Mouse (Mus musculus): ENCODE measurements at regions not wholly inside any gene's neighbourhood (a gene's known extent, or its start where the extent isn't known, plus 50 kb on each side); places are given as distances from the start of the nearest gene placed in this dataset.

GRCm38 (mm10) chr10:83882891-83883185, 160.2 kb downstream of the 1500009L16Rik start:
- H3K4me1 ChIP-seq (ENCODE audit: insufficient read depth, low read depth, low read length): no peaks in the 10 kb centered on the region
- ATAC-seq (ENCODE audit: extremely low read depth, insufficient number of reproducible peaks, low FRiP score, poor library complexity, severe bottlenecking): no peak
- no peak for TF ChIP-seq CTCF (IDR thresholded peaks at IDR 0.05; ENCODE audit: low read depth, low read length)
- TF ChIP-seq GATA2 (IDR thresholded peaks at IDR 0.05; ENCODE audit: borderline replicate concordance, low read depth, low read length): no peak
- TF ChIP-seq GATA1 (IDR thresholded peaks at IDR 0.05; ENCODE audit: borderline replicate concordance, low read length): no peak
- no peak for TF ChIP-seq TAL1 (conservative IDR thresholded peaks at IDR 0.05; ENCODE audit: low read depth, low read length)
- no peak for TF ChIP-seq POLR2AphosphoS5 (IDR thresholded peaks at IDR 0.05; ENCODE audit: insufficient replicate concordance, low read depth, low read length)
- peaks cover 31% of the 10 kb centered on the region for H3K9me3 ChIP-seq (replicated peaks)
- H3K36me3 ChIP-seq (replicated peaks): no peaks in the 10 kb centered on the region
- DNase-seq (ENCODE audit: low spot score): no peak
- H3K27me3 ChIP-seq (ENCODE audit: insufficient read depth, low read length): no peaks in the 10 kb centered on the region
- no peak overlapping the region for H3K4me3 ChIP-seq (ENCODE audit: low read depth, low read length)

- H3K9me3 ChIP-seq (replicated peaks): peaks cover 36% of the 10 kb centered on the region
- no peak for TF ChIP-seq GATA1 (IDR thresholded peaks at IDR 0.05; ENCODE audit: borderline replicate concordance, low read length)
- TF ChIP-seq CTCF (IDR thresholded peaks at IDR 0.05; ENCODE audit: low read depth, low read length): no peak
- TF ChIP-seq POLR2AphosphoS5 (IDR thresholded peaks at IDR 0.05; ENCODE audit: insufficient replicate concordance, low read depth, low read length): no peak
- no peak for TF ChIP-seq TAL1 (conservative IDR thresholded peaks at IDR 0.05; ENCODE audit: low read depth, low read length)
- TF ChIP-seq GATA2 (IDR thresholded peaks at IDR 0.05; ENCODE audit: borderline replicate concordance, low read depth, low read length): no peak
- no peak overlapping the region for H3K4me3 ChIP-seq (ENCODE audit: low read depth, low read length)
- no peaks in the 10 kb centered on the region for H3K36me3 ChIP-seq (replicated peaks)
- DNase-seq (ENCODE audit: low spot score) (no peak), ATAC-seq (ENCODE audit: extremely low read depth, insufficient number of reproducible peaks, low FRiP score, poor library complexity, severe bottlenecking) (no peak)
- H3K27me3 ChIP-seq (ENCODE audit: insufficient read depth, low read length): no peaks in the 10 kb centered on the region
- no peaks in the 10 kb centered on the region for H3K4me1 ChIP-seq (ENCODE audit: insufficient read depth, low read depth, low read length)
Measured at GRCm38 (mm10) chr10:83884553-83884952, 161.9 kb downstream of the 1500009L16Rik start.

- DNase-seq (ENCODE audit: low spot score): no peak
Measured at GRCm38 (mm10) chr10:83888587-83888986, 165.9 kb downstream of the 1500009L16Rik start.

GRCm38 (mm10) chr10:83895741-83896150, 173.1 kb downstream of the 1500009L16Rik start:
- Histone ChIP-seq H3K4me1 (ENCODE audit: insufficient read depth, low read depth, low read length) (no peaks in the 10 kb centered on the region), H3K27me3 (ENCODE audit: insufficient read depth, low read length) (no peaks in the 10 kb centered on the region), H3K36me3 (replicated peaks) (no peaks in the 10 kb centered on the region), H3K4me3 (ENCODE audit: low read depth, low read length) (no peak overlapping the region), H3K9me3 (replicated peaks) (peaks cover 26% of the 10 kb centered on the region)
- TF ChIP-seq TAL1 (conservative IDR thresholded peaks at IDR 0.05; ENCODE audit: low read depth, low read length) (no peak), CTCF (IDR thresholded peaks at IDR 0.05; ENCODE audit: low read depth, low read length) (no peak), GATA1 (IDR thresholded peaks at IDR 0.05; ENCODE audit: borderline replicate concordance, low read length) (no peak), POLR2AphosphoS5 (IDR thresholded peaks at IDR 0.05; ENCODE audit: insufficient replicate concordance, low read depth, low read length) (no peak), GATA2 (IDR thresholded peaks at IDR 0.05; ENCODE audit: borderline replicate concordance, low read depth, low read length) (no peak)
- DNase-seq (ENCODE audit: low spot score) (no peak), ATAC-seq (ENCODE audit: extremely low read depth, insufficient number of reproducible peaks, low FRiP score, poor library complexity, severe bottlenecking) (no peak)

More at GRCm38 (mm10) chr10:83888587-83888986, 165.9 kb downstream of the 1500009L16Rik start:
- Histone ChIP-seq H3K4me1 (ENCODE audit: insufficient read depth, low read depth, low read length) (no peaks in the 10 kb centered on the region), H3K4me3 (ENCODE audit: low read depth, low read length) (no peak overlapping the region), H3K27me3 (ENCODE audit: insufficient read depth, low read length) (no peaks in the 10 kb centered on the region), H3K9me3 (replicated peaks) (peaks cover 30% of the 10 kb centered on the region), H3K36me3 (replicated peaks) (no peaks in the 10 kb centered on the region)
- TF ChIP-seq TAL1 (conservative IDR thresholded peaks at IDR 0.05; ENCODE audit: low read depth, low read length) (no peak), POLR2AphosphoS5 (IDR thresholded peaks at IDR 0.05; ENCODE audit: insufficient replicate concordance, low read depth, low read length) (no peak), GATA1 (IDR thresholded peaks at IDR 0.05; ENCODE audit: borderline replicate concordance, low read length) (no peak), CTCF (IDR thresholded peaks at IDR 0.05; ENCODE audit: low read depth, low read length) (no peak), GATA2 (IDR thresholded peaks at IDR 0.05; ENCODE audit: borderline replicate concordance, low read depth, low read length) (no peak)
- no peak for ATAC-seq (ENCODE audit: extremely low read depth, insufficient number of reproducible peaks, low FRiP score, poor library complexity, severe bottlenecking)

GRCm38 (mm10) chr10:83896160-83896559, 173.5 kb downstream of the 1500009L16Rik start:
- no peak for DNase-seq (ENCODE audit: low spot score)
- Histone ChIP-seq H3K27me3 (ENCODE audit: insufficient read depth, low read length) (no peaks in the 10 kb centered on the region), H3K4me3 (ENCODE audit: low read depth, low read length) (no peak overlapping the region), H3K4me1 (ENCODE audit: insufficient read depth, low read depth, low read length) (no peaks in the 10 kb centered on the region), H3K9me3 (replicated peaks) (peaks cover 25% of the 10 kb centered on the region), H3K36me3 (replicated peaks) (no peaks in the 10 kb centered on the region)
- ATAC-seq (ENCODE audit: extremely low read depth, insufficient number of reproducible peaks, low FRiP score, poor library complexity, severe bottlenecking): no peak
- no peak for TF ChIP-seq TAL1 (conservative IDR thresholded peaks at IDR 0.05; ENCODE audit: low read depth, low read length)
- no peak for TF ChIP-seq GATA1 (IDR thresholded peaks at IDR 0.05; ENCODE audit: borderline replicate concordance, low read length)
- no peak for TF ChIP-seq POLR2AphosphoS5 (IDR thresholded peaks at IDR 0.05; ENCODE audit: insufficient replicate concordance, low read depth, low read length)
- no peak for TF ChIP-seq CTCF (IDR thresholded peaks at IDR 0.05; ENCODE audit: low read depth, low read length)
- no peak for TF ChIP-seq GATA2 (IDR thresholded peaks at IDR 0.05; ENCODE audit: borderline replicate concordance, low read depth, low read length)

GRCm38 (mm10) chr10:83897558-83897957, 174.9 kb downstream of the 1500009L16Rik start:
- no peak overlapping the region for H3K4me3 ChIP-seq (ENCODE audit: low read depth, low read length)
- no peak for TF ChIP-seq GATA1 (IDR thresholded peaks at IDR 0.05; ENCODE audit: borderline replicate concordance, low read length)
- H3K4me1 ChIP-seq (ENCODE audit: insufficient read depth, low read depth, low read length): no peaks in the 10 kb centered on the region
- no peak for ATAC-seq (ENCODE audit: extremely low read depth, insufficient number of reproducible peaks, low FRiP score, poor library complexity, severe bottlenecking)
- no peaks in the 10 kb centered on the region for H3K36me3 ChIP-seq (replicated peaks)
- no peak for DNase-seq (ENCODE audit: low spot score)
- H3K27me3 ChIP-seq (ENCODE audit: insufficient read depth, low read length): no peaks in the 10 kb centered on the region
- H3K9me3 ChIP-seq (replicated peaks): peaks cover 21% of the 10 kb centered on the region

GRCm38 (mm10) chr10:83906751-83907150, 184.1 kb downstream of the 1500009L16Rik start:
- Histone ChIP-seq H3K4me3 (ENCODE audit: low read depth, low read length) (no peak overlapping the region), H3K4me1 (ENCODE audit: insufficient read depth, low read depth, low read length) (no peaks in the 10 kb centered on the region), H3K9me3 (replicated peaks) (peaks cover 45% of the 10 kb centered on the region), H3K27me3 (ENCODE audit: insufficient read depth, low read length) (no peaks in the 10 kb centered on the region), H3K36me3 (replicated peaks) (no peaks in the 10 kb centered on the region)
- TF ChIP-seq CTCF (IDR thresholded peaks at IDR 0.05; ENCODE audit: low read depth, low read length) (no peak), TAL1 (conservative IDR thresholded peaks at IDR 0.05; ENCODE audit: low read depth, low read length) (no peak), GATA1 (IDR thresholded peaks at IDR 0.05; ENCODE audit: borderline replicate concordance, low read length) (no peak), POLR2AphosphoS5 (IDR thresholded peaks at IDR 0.05; ENCODE audit: insufficient replicate concordance, low read depth, low read length) (no peak), GATA2 (IDR thresholded peaks at IDR 0.05; ENCODE audit: borderline replicate concordance, low read depth, low read length) (no peak)
- DNase-seq (ENCODE audit: low spot score): no peak
- no peak for ATAC-seq (ENCODE audit: extremely low read depth, insufficient number of reproducible peaks, low FRiP score, poor library complexity, severe bottlenecking)

Data from G1E (cell line).